Mouse (Mus musculus) liver, embryonic 14.5 days (tissue): ENCODE measurements around the gene Hspa1b.

Experiments
- CTCF ChIP-seq: IDR thresholded peaks from 2 replicates; pipeline ENCODE4 v1.5.1; 2016; ENCODE audit warnings: antibody characterized with exemption, low read depth, control low read depth
- EP300 ChIP-seq: IDR thresholded peaks from 2 replicates; pipeline ENCODE4 v1.6.1; 2016; ENCODE audit warnings: antibody characterized with exemption, low read depth

GRCm38 (mm10) chr17:34913930-34914665 lies 44.9 kb downstream of the Hspa1b start, which contains the start of gene Slc44a4:
- no peak for TF ChIP-seq EP300
- no peak for TF ChIP-seq CTCF
